Mouse (Mus musculus) mouse embryonic stem cell (cell line): ENCODE results near the gene Slc7a1.

Experiments used
- in situ Hi-C, 2 experiments: fragments of 300-500 bp; cut with MboI; formaldehyde crosslinking; loops; 1 replicate in 1 of 2; 3 replicates in 1 of 2; pipeline ENCODE4 v1.14.3; 2019 to 2020; ENCODE audit warnings: low sequenced_read_pairs in 2 of 2, low pct_unique_long_range_greater_than_20kb in 1 of 2, mixed read lengths in 1 of 2; ENCODE audit not compliant: unreplicated experiment in 1 of 2

Slc7a1 gene

GRCm38 (mm10) chr5:148399660-148400443, at the start of gene Slc7a1:
TSS of gene Slc7a1 (minus strand) at chr5:148399904.
- in situ Hi-C loops = no loop called here

- in situ Hi-C loops = loop anchor here (5.0 to 10.0 kb wide), 2 partner anchors 118 to 120 kb away; no protein-coding TSS in a partner anchor
Observed at GRCm38 (mm10) chr5:148444974-148445373, 45.3 kb upstream of the Slc7a1 start.

- in situ Hi-C loops = loop anchor here in 1 of 2 experiments (10.0 kb wide), 1 partner anchor 119 kb away; no protein-coding TSS in a partner anchor
Observed at GRCm38 (mm10) chr5:148443734-148444133, 44.0 kb upstream of the Slc7a1 start.

GRCm38 (mm10) chr5:148435660-148436059, 36.0 kb upstream of the Slc7a1 start:
- in situ Hi-C loops = no loop called here

GRCm38 (mm10) chr5:148432121-148432520, 32.4 kb upstream of the Slc7a1 start:
- in situ Hi-C loops = no loop called here

GRCm38 (mm10) chr5:148428846-148429245, 29.1 kb upstream of the Slc7a1 start:
- in situ Hi-C loops = no loop called here

- in situ Hi-C loops = no loop called here
Observed at GRCm38 (mm10) chr5:148425136-148425535, 25.4 kb upstream of the Slc7a1 start.

- in situ Hi-C loops = no loop called here
Observed at GRCm38 (mm10) chr5:148421326-148421725, 21.6 kb upstream of the Slc7a1 start.

- in situ Hi-C loops = no loop called here
Observed at GRCm38 (mm10) chr5:148419112-148419526, 19.4 kb upstream of the Slc7a1 start.

GRCm38 (mm10) chr5:148418436-148418835, 18.7 kb upstream of the Slc7a1 start:
- in situ Hi-C loops = no loop called here

- in situ Hi-C loops = no loop called here
Observed at GRCm38 (mm10) chr5:148417756-148418155, 18.1 kb upstream of the Slc7a1 start.

GRCm38 (mm10) chr5:148416461-148416860, 16.8 kb upstream of the Slc7a1 start:
- in situ Hi-C loops = no loop called here

- in situ Hi-C loops = no loop called here
Observed at GRCm38 (mm10) chr5:148414233-148414632, 14.5 kb upstream of the Slc7a1 start.

GRCm38 (mm10) chr5:148412504-148412903, 12.8 kb upstream of the Slc7a1 start:
- in situ Hi-C loops = no loop called here

GRCm38 (mm10) chr5:148409465-148409864, 9.8 kb upstream of the Slc7a1 start:
- in situ Hi-C loops = no loop called here

GRCm38 (mm10) chr5:148406913-148407312, 7.2 kb upstream of the Slc7a1 start:
- in situ Hi-C loops = no loop called here

- in situ Hi-C loops = no loop called here
Observed at GRCm38 (mm10) chr5:148404548-148404947, 4.8 kb upstream of the Slc7a1 start.

- in situ Hi-C loops = no loop called here
Observed at GRCm38 (mm10) chr5:148402641-148403040, 2.9 kb upstream of the Slc7a1 start.

GRCm38 (mm10) chr5:148398766-148399659, 691 bp downstream of the Slc7a1 start:
- in situ Hi-C loops = no loop called here
